Mouse (Mus musculus) neural tube, embryonic 15.5 days (tissue): ENCODE data around the gene Nfkb1. TPM values are rescaled to one million over a fixed set of nuclear protein-coding genes. Genes with fewer than 3 reads are reported as not detected.

Experiments used
- ATAC-seq: fragments of 200-750 bp; cut with Nextera tagmentation; 2 replicates; pipeline ENCODE4 v1.8.0; 2017; ENCODE audit warnings: mild to moderate bottlenecking, moderate TSS enrichment, moderate library complexity; ENCODE audit not compliant: low FRiP score
- H3K27ac ChIP-seq: fragments of 300-500 bp; sonication (generic); replicated peaks from 2 replicates; pipeline ENCODE4 v1.5.1; 2015; ENCODE audit warnings: mild to moderate bottlenecking, inconsistent platforms
- H3K27me3 ChIP-seq: fragments of 300-500 bp; sonication (generic); replicated peaks from 2 replicates; pipeline ENCODE4 v1.6.1; 2015; ENCODE audit warnings: inconsistent platforms
- H3K36me3 ChIP-seq: fragments of 300-500 bp; sonication (generic); 2 replicates; pipeline ENCODE4 v1.6.1; 2015; ENCODE audit warnings: inconsistent platforms
- H3K4me1 ChIP-seq: fragments of 300-500 bp; sonication (generic); 2 replicates; pipeline ENCODE4 v1.6.1; 2015; ENCODE audit warnings: inconsistent platforms
- H3K4me2 ChIP-seq: fragments of 300-500 bp; sonication (generic); 2 replicates; pipeline ENCODE4 v1.6.1; 2015; ENCODE audit warnings: inconsistent platforms, mild to moderate bottlenecking, moderate library complexity
- H3K4me3 ChIP-seq: fragments of 300-500 bp; sonication (generic); replicated peaks from 2 replicates; pipeline ENCODE4 v1.5.1; 2015; ENCODE audit warnings: mild to moderate bottlenecking, inconsistent platforms
- H3K9ac ChIP-seq: fragments of 300-500 bp; sonication (generic); replicated peaks from 2 replicates; pipeline ENCODE4 v1.6.1; 2015; ENCODE audit warnings: mild to moderate bottlenecking, inconsistent platforms
- H3K9me3 ChIP-seq: fragments of 300-500 bp; sonication (generic); replicated peaks from 2 replicates; pipeline ENCODE4 v1.6.1; 2016; ENCODE audit warnings: inconsistent platforms
- WGBS: fragments of 180-500 bp; shearing (Covaris S2); methylation state at CpG from one replicate; pipeline ENCODE4 v1.1.7; 2015; ENCODE audit warnings: mixed read lengths; 5-methylcytosine and 5-hydroxymethylcytosine counted together
- polyA plus RNA-seq: library from polyadenylated mRNA; unstranded; fragments of >200 nt; fragmentation: Nextera tagmentation; extraction: Ambion mirVana; gene quantifications from 2 replicates; pipeline ENCODE4 v1.2.1, GENCODE M21; 2015

Gene Nfkb1
- polyA plus RNA-seq, 1 experiment from 2014 or later, result 7.7 TPM

DNA sequence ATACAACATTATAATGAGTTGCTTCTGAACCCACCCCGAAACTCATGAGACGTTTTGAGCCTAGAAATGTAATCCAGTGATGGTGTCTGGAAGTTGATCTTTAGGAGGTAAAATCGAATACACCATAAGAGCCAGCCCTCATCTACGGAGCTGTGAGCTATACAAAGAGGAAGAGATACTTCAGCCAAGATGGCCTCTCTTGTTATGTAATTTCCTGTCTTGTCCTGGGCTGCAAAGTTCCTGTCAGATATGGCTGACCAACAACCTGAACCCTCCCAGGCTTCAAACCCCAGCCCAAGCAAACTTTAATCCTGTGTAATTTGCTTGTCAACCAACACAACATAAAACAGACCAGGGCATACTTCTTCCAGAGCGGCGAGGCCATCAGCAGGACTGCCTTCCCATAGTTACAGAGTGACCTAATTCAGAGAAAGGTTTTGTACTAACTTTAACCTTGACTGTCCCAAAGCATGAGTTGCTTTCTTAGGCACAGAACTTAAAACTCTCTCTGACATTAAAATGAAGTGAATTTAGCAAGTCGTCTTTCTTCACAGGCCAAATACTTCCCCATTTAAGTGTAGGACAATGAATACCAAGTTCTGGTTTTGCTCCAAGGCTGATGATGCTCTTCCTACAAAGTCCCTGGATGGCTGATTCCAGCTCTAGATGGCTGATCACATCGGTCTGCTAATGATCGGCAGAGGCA, 63.2 kb downstream of the Nfkb1 start:
- H3K36me3 ChIP-seq, result peaks cover 16% of the 10 kb centered on the region
- no peak overlapping the region for H3K4me2 ChIP-seq
- H3K9me3 ChIP-seq, result no peaks in the 10 kb centered on the region
- H3K4me3 ChIP-seq, result no peak overlapping the region
- no peaks in the 10 kb centered on the region for H3K27me3 ChIP-seq
- no peak for ATAC-seq
- H3K27ac ChIP-seq, result no peak overlapping the region
- H3K9ac ChIP-seq, result no peak overlapping the region
- 92% methylated on average over 9 of the region's 9 CpGs for WGBS
- no peaks in the 10 kb centered on the region for H3K4me1 ChIP-seq

DNA sequence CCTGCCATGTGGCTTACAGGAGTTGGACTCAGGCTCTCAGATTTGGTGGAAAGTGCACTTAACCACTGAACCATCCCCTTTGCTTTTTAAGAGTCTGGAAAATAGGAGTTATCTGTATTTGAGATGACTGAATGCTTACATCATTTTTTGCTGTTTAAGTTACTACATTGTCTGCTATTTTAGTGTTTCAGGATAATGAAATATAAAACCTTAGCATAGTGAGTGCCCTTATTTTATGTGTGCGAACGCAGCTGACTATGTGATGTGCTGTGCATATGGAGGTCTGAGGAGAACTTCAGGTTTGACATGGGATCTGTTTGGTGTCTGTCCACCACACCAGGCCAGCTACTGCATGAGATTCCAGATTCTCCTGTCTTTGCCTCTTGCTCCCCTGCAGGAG, 66.1 kb downstream of the Nfkb1 start:
- H3K4me2 ChIP-seq, result no peak overlapping the region
- H3K27me3 ChIP-seq, result no peaks in the 10 kb centered on the region
- WGBS, result 93% methylated on average over 2 of the region's 2 CpGs

DNA sequence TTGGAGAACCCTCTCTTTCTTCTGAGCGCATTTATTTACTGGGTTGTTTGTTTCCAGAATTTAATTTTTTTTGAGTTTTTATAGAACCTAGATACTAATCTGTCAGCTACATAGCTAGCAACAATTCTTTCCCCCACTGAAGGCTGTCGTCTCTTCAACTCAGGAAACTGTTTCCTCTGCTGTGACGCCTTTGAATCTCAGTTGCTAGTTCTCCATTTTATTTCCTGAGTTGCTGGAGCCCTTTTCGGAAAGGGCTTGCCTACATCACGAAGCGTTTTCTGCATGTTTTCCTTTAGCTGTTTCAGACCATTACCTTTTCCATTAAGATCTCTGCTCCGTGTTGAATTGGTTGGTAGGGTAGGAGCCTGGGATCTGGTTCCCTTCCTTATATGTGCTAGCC, 74.6 kb downstream of the Nfkb1 start:
- ATAC-seq, result no peak
- 86% methylated on average over 7 of the region's 7 CpGs for WGBS
- no peaks in the 10 kb centered on the region for H3K9me3 ChIP-seq
- H3K27me3 ChIP-seq, result no peaks in the 10 kb centered on the region
- no peak overlapping the region for H3K4me2 ChIP-seq
- no peak overlapping the region for H3K27ac ChIP-seq
- no peak overlapping the region for H3K9ac ChIP-seq
- no peak overlapping the region for H3K4me3 ChIP-seq
- peaks cover 51% of the 10 kb centered on the region for H3K36me3 ChIP-seq
- H3K4me1 ChIP-seq, result no peaks in the 10 kb centered on the region

More for the DNA sequence above, 66.1 kb downstream of the Nfkb1 start:
- H3K4me3 ChIP-seq, result no peak overlapping the region
- no peak overlapping the region for H3K27ac ChIP-seq
- no peaks in the 10 kb centered on the region for H3K4me1 ChIP-seq
- H3K36me3 ChIP-seq, result peaks cover 16% of the 10 kb centered on the region
- no peak for ATAC-seq
- no peak overlapping the region for H3K9ac ChIP-seq
- no peaks in the 10 kb centered on the region for H3K9me3 ChIP-seq

DNA sequence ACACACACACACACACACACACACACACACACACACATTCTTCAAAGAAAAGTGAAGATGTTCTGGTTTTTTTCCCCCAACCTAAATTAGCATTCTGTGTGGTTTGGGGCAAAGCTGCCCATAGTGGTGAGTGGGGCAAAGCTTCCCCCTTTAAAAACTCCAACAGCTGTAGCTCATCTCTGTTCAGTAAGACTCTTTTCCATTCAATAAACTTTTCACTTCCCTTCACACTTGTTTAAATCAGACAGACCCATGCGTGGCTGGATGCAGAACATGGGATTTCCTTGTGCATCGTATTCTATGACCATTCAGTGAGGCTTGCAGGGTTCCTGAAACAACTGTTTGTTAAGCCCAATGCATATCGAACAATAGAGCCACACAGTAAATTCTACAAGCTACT, 77.0 kb downstream of the Nfkb1 start:
- 0 out of 2 replicates have a peak, but pooled peaks cover 3% of the 10 kb centered on the region for H3K4me1 ChIP-seq
- H3K4me3 ChIP-seq, result no peak overlapping the region
- no peaks in the 10 kb centered on the region for H3K27me3 ChIP-seq
- H3K4me2 ChIP-seq, result no peak overlapping the region
- H3K9me3 ChIP-seq, result no peaks in the 10 kb centered on the region
- WGBS, result 73% methylated on average over 3 of the region's 3 CpGs
- no peak overlapping the region for H3K27ac ChIP-seq
- no peak for ATAC-seq
- H3K9ac ChIP-seq, result no peak overlapping the region
- peaks cover 60% of the 10 kb centered on the region for H3K36me3 ChIP-seq

DNA sequence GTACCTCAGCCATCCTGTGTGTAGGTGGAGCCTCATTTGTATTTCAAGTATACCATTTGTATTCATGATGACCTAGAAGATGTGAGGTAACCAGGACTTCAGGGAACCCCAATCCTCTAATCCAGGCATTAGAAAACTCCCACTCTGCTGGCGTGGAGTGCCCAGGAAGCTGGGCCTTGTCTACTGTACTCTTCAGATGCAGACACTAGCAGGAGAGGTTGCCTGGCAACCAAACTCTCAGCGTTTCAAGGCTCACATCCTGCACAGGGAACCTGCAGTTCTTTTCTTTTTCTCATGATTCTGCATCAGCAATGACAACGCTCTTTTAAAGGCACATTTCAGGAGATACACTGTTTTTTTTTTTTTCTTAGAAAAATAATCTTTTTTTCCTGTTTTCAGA, 81.1 kb downstream of the Nfkb1 start:
- Histone ChIP-seq H3K36me3 (peaks cover 49% of the 10 kb centered on the region), H3K4me2 (no peak overlapping the region), H3K27ac (no peak overlapping the region), H3K9ac (no peak overlapping the region), H3K4me1 (0 out of 2 replicates have a peak, but pooled peaks cover 3% of the 10 kb centered on the region), H3K4me3 (no peak overlapping the region), H3K27me3 (no peaks in the 10 kb centered on the region), H3K9me3 (no peaks in the 10 kb centered on the region)
- ATAC-seq, result peak; percentile 73; the same call in 1 of the 2 replicates
- 38% methylated on average over 3 of the region's 3 CpGs for WGBS

DNA sequence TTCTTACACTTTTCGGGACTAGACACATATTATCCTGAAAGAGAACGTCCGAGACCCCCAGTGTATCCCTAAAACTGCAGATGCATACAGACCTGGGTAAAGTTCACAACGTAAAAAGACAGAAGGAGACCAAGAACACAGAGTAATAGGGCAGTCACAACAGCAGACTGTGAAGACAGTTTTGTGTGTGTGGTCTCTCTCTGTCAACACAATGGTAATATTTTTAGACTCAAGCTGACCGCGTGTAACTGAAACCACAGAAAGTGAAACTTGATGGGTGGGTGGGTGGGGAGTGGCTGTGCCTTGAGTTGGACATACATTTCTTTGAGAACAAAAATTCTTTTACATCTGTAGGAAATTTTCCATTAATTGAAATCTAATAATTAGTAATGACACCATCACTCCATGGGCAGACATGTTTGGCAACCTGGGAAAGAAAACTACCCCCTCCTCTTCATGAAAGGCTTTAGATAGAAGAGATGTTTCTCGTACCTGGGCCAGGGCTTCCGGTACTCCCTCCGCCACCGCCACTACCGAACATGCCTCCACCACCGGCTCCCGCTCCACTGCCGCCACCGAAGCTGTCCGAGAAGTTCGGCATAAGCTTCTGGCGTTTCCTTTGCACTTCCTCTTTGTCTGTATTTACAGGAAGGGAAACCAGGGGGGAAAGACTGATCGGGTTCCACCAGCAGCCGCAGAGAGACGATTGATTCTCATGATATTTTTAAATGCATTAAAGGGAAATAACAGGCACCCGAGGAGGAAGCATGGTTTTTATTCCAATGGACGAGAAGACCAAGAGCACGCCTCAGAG, 83.5 kb downstream of the Nfkb1 start:
- ATAC-seq, result no peak
- WGBS, result 90% methylated on average over 24 of the region's 24 CpGs

DNA sequence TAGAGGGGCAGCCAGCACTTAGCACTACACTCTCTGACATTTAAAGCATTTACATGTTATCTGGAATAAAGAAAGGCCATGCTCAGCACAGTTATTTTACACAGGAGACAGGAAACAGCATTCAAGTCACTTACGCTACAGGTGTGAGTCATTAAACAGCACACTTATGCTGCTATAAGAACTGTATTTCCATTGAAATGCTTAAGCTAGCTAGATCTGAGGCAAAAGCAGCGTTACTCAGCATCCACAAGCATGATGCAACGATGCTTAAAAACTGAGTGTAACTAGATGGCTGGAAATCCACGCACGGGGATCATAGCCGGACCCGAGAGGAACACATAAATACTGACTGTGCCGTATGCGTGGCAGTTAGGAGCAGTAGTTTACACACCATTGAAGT, 84.3 kb downstream of the Nfkb1 start:
- H3K27me3 ChIP-seq, result no peaks in the 10 kb centered on the region
- no peak overlapping the region for H3K9ac ChIP-seq
- H3K4me2 ChIP-seq, result no peak overlapping the region
- no peak overlapping the region for H3K27ac ChIP-seq
- no peak for ATAC-seq
- peaks cover 44% of the 10 kb centered on the region for H3K36me3 ChIP-seq
- H3K4me1 ChIP-seq, result 0 out of 2 replicates have a peak, but pooled peaks cover 3% of the 10 kb centered on the region
- H3K9me3 ChIP-seq, result no peaks in the 10 kb centered on the region
- H3K4me3 ChIP-seq, result no peak overlapping the region
- WGBS, result 71% methylated on average over 9 of the region's 9 CpGs

More for the DNA sequence above, 83.5 kb downstream of the Nfkb1 start:
- Histone ChIP-seq H3K4me3 (no peak overlapping the region), H3K4me1 (0 out of 2 replicates have a peak, but pooled peaks cover 3% of the 10 kb centered on the region), H3K36me3 (peaks cover 46% of the 10 kb centered on the region), H3K4me2 (no peak overlapping the region), H3K27me3 (no peaks in the 10 kb centered on the region), H3K27ac (no peak overlapping the region), H3K9ac (no peak overlapping the region), H3K9me3 (no peaks in the 10 kb centered on the region)

DNA sequence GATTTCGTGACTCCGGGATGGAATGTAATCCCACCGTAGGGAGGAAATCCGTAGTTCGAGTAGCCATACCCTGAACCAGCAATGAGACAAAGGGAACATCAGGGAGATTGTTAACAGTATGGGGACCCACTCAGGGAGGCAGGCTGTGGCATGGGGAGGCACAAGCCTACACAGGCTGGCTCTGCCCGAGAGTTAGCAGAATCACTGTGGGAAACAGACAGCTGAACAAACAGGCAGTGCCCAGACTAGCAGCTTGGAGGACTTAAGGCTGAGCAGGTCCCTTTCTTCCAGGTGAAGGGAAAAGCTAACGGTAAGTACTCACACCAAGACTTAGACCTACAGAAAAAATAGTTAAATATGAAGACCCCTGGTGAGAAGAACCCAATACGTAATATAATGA, 84.8 kb downstream of the Nfkb1 start:
- Histone ChIP-seq H3K4me2 (no peak overlapping the region), H3K4me3 (no peak overlapping the region), H3K27me3 (no peaks in the 10 kb centered on the region), H3K4me1 (0 out of 2 replicates have a peak, but pooled peaks cover 3% of the 10 kb centered on the region), H3K9me3 (no peaks in the 10 kb centered on the region), H3K36me3 (peaks cover 48% of the 10 kb centered on the region), H3K27ac (no peak overlapping the region), H3K9ac (no peak overlapping the region)
- no peak for ATAC-seq
- 91% methylated on average over 8 of the region's 8 CpGs for WGBS

DNA sequence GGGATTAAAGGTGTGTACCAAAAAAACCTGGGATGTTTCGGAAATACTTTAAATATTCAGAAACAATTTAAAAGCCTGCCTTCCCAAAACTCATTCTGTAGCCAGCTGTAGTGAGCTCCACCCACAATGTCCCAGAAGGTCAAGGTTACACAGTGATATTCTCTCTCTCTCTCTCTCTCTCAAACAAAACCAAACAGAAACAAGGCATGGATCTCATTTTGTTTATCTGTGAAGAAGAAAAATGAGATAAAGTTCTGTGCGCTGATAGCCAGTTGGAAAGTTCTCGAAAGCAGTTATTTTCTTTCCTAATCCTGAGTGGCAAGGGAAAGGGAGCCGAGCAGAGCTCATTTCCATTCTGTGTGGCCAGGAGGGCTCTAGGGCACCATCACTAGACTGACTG, 85.9 kb downstream of the Nfkb1 start:
- Histone ChIP-seq H3K9ac (no peak overlapping the region), H3K4me1 (0 out of 2 replicates have a peak, but pooled peaks cover under 1% of the 10 kb centered on the region), H3K4me2 (no peak overlapping the region), H3K27ac (no peak overlapping the region), H3K27me3 (no peaks in the 10 kb centered on the region), H3K4me3 (no peak overlapping the region), H3K9me3 (no peaks in the 10 kb centered on the region), H3K36me3 (peaks cover 48% of the 10 kb centered on the region)
- 83% methylated on average over 4 of the region's 4 CpGs for WGBS
- no peak for ATAC-seq

DNA sequence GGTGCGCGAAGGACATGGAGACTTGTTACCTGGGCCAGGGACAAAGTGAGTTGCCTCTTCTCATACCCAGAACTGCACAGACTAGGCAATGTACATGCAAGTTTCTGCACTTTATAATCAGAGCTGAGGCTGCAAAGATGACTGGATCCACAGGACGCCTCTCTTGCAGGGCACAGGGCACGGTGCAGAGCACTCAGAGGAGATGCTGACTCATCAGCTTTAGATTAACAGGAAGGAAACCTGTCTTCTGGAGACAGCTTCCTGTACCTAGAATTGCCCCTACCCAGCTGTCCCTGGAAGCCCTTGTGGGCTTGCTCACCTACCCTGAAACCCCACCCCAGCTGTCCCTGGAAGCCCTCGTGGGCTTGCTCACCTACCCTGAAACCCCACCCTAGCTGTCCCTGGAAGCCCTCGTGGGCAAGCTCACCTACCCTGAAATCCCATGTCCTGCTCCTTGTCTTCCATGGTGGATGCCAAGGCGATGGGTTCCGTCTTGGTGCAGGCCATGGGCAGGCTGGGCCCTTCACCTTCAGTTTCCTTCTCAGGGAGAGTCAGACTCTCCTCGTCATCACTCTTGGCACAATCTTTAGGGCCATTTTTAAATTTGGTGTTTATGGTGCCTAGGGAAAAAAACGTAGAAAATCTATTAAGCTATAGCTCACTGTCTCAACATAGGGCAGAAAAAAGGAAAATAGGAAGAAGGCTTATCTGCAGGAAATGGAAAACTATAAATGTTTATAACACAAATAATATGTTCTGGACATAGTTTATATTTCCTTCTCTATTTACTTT, 86.5 kb downstream of the Nfkb1 start:
- Histone ChIP-seq H3K4me2 (no peak overlapping the region), H3K27me3 (no peaks in the 10 kb centered on the region), H3K27ac (no peak overlapping the region), H3K4me1 (no peaks in the 10 kb centered on the region), H3K36me3 (peaks cover 50% of the 10 kb centered on the region), H3K9me3 (no peaks in the 10 kb centered on the region), H3K9ac (no peak overlapping the region), H3K4me3 (no peak overlapping the region)
- 92% methylated on average over 10 of the region's 10 CpGs for WGBS
- ATAC-seq, result no peak

DNA sequence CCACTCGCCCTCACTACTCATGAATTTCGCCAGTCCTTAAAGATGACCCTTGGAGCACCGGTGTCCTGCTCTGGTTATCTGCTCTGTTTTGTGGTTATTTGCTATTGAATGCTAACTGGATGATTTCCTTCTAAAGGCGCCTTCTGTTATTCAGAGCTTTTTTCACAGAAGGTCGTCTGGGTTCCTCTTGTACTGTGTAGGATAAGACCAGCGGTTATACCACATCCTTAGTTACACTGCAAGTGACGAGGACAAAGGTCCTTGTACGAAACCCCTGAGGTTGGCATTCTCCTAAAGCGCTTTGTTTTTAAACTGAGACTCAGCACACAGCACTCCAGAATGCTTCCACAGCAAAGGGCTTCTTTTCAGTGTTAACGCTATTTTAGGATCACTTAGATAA, 88.6 kb downstream of the Nfkb1 start:
- WGBS, result 84% methylated on average over 10 of the region's 10 CpGs
- no peak overlapping the region for H3K27ac ChIP-seq
- H3K4me1 ChIP-seq, result no peaks in the 10 kb centered on the region
- no peak for ATAC-seq
- H3K9ac ChIP-seq, result no peak overlapping the region
- H3K4me3 ChIP-seq, result no peak overlapping the region
- no peaks in the 10 kb centered on the region for H3K9me3 ChIP-seq
- no peaks in the 10 kb centered on the region for H3K27me3 ChIP-seq
- peaks cover 45% of the 10 kb centered on the region for H3K36me3 ChIP-seq
- no peak overlapping the region for H3K4me2 ChIP-seq
